Mouse (Mus musculus): ENCODE results near the gene Efcab8. TPM values are rescaled to one million over a fixed set of nuclear protein-coding genes. Genes with fewer than 3 reads are reported as not detected.
A peak's percentile ranks its signal among the peaks of the same experiment; 100 is the strongest.
"Not testable (repeated sequence)": the region's sequence is repeated elsewhere in the genome, so short reads cannot be mapped to it uniquely, and the experiment has no call there.

Gene Efcab8
- polyA plus RNA-seq, 1 experiment from 2014 or later = not detected

- Histone ChIP-seq H3K27ac (replicated peaks; ENCODE audit: low read depth, low read length) (no peak overlapping the region), H3K27me3 (ENCODE audit: control insufficient read depth, insufficient read depth, low read length) (no peaks in the 10 kb centered on the region), H3K4me2 (ENCODE audit: low read length) (no peak overlapping the region), H3K4me1 (ENCODE audit: control insufficient read depth, insufficient read depth, low read length) (no peaks in the 10 kb centered on the region), H3K36me3 (ENCODE audit: control insufficient read depth, insufficient read depth, low read length) (no peaks in the 10 kb centered on the region), H3K9me3 (ENCODE audit: control insufficient read depth, low read length) (no peaks in the 10 kb centered on the region), H3K9ac (replicated peaks; ENCODE audit: low read length) (no peak overlapping the region), H3K4me3 (replicated peaks; ENCODE audit: low read depth, low read length) (no peak overlapping the region)
- DNase-seq (no peak), ATAC-seq (ENCODE audit: low FRiP score, low TSS enrichment) (no peak)
- 81% methylated on average over 8 of the region's 8 CpGs for WGBS
These were observed 28.4 kb downstream of the Efcab8 start for GRCm38 (mm10) chr2:153808146-153808545.

DNA sequence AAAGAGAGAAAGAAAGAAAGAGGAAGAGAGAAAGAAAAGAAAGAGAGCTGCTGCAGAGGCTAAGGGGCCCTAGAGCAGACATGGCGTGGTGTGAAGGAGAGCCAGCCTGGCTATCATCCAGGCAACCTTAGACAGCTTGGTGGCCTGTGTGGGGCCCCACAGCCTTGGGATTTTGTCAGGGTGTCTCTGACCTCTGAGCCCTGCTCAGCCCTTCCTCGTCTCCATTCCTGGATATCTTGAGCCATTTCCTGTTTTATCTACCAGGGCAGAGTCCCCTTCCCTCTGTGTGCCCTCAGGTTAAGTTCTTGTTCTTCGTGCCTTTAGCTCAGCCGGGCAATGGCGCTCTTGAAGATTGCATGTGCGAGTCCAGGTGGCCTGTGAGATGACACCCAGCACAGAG, 29.1 kb downstream of the Efcab8 start:
- WGBS = 88% methylated on average over 6 of the region's 6 CpGs
- Histone ChIP-seq H3K9ac (replicated peaks; ENCODE audit: low read length) (no peak overlapping the region), H3K36me3 (ENCODE audit: control insufficient read depth, insufficient read depth, low read length) (no peaks in the 10 kb centered on the region), H3K4me2 (ENCODE audit: low read length) (no peak overlapping the region), H3K27me3 (ENCODE audit: control insufficient read depth, insufficient read depth, low read length) (no peaks in the 10 kb centered on the region), H3K4me1 (ENCODE audit: control insufficient read depth, insufficient read depth, low read length) (no peaks in the 10 kb centered on the region), H3K27ac (replicated peaks; ENCODE audit: low read depth, low read length) (no peak overlapping the region), H3K9me3 (ENCODE audit: control insufficient read depth, low read length) (no peaks in the 10 kb centered on the region), H3K4me3 (replicated peaks; ENCODE audit: low read depth, low read length) (no peak overlapping the region)
- DNase-seq = no peak
- no peak for ATAC-seq (ENCODE audit: low FRiP score, low TSS enrichment)

DNA sequence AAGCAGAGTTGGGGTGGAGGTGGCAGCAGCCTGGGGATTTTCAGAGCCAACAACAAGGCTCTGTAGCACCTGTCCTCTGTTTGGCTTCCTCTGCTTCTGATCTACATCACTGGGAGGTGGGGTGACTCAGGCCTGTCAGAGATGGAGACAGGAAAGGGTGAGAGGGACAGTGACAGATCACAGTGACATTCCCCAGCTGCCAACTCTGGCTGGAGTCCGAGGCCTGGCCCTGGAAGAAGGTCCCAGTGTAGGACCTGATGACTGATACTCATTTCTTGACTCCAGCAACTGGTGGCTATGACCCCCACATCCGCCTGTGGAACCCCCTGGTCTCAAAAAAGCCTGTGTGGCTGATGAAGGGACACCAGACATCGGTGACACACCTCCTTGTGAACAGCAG, 30.2 kb downstream of the Efcab8 start:
- H3K9ac ChIP-seq (replicated peaks; ENCODE audit: low read length) = no peak overlapping the region
- ATAC-seq (ENCODE audit: low FRiP score, low TSS enrichment) = no peak
- no peak for DNase-seq
- H3K4me3 ChIP-seq (replicated peaks; ENCODE audit: low read depth, low read length) = no peak overlapping the region
- WGBS = 74% methylated on average over 3 of the region's 3 CpGs
- no peaks in the 10 kb centered on the region for H3K4me1 ChIP-seq (ENCODE audit: control insufficient read depth, insufficient read depth, low read length)
- no peaks in the 10 kb centered on the region for H3K36me3 ChIP-seq (ENCODE audit: control insufficient read depth, insufficient read depth, low read length)
- no peak overlapping the region for H3K4me2 ChIP-seq (ENCODE audit: low read length)
- no peaks in the 10 kb centered on the region for H3K27me3 ChIP-seq (ENCODE audit: control insufficient read depth, insufficient read depth, low read length)
- H3K9me3 ChIP-seq (ENCODE audit: control insufficient read depth, low read length) = no peaks in the 10 kb centered on the region
- no peak overlapping the region for H3K27ac ChIP-seq (replicated peaks; ENCODE audit: low read depth, low read length)

GRCm38 (mm10) chr2:153822005-153822543, 42.3 kb downstream of the Efcab8 start:
- no peak overlapping the region for H3K4me3 ChIP-seq (replicated peaks; ENCODE audit: low read depth, low read length)
- no peaks in the 10 kb centered on the region for H3K27me3 ChIP-seq (ENCODE audit: control insufficient read depth, insufficient read depth, low read length)
- no peak overlapping the region for H3K4me2 ChIP-seq (ENCODE audit: low read length)
- DNase-seq (no peak), ATAC-seq (ENCODE audit: low FRiP score, low TSS enrichment) (no peak)
- WGBS = 90% methylated on average over 2 of the region's 2 CpGs
- H3K4me1 ChIP-seq (ENCODE audit: control insufficient read depth, insufficient read depth, low read length) = no peaks in the 10 kb centered on the region
- no peak overlapping the region for H3K9ac ChIP-seq (replicated peaks; ENCODE audit: low read length)
- H3K36me3 ChIP-seq (ENCODE audit: control insufficient read depth, insufficient read depth, low read length) = no peaks in the 10 kb centered on the region
- no peak overlapping the region for H3K27ac ChIP-seq (replicated peaks; ENCODE audit: low read depth, low read length)
- no peaks in the 10 kb centered on the region for H3K9me3 ChIP-seq (ENCODE audit: control insufficient read depth, low read length)

GRCm38 (mm10) chr2:153824593-153824992, 44.9 kb downstream of the Efcab8 start:
- 75% methylated on average over 6 of the region's 6 CpGs for WGBS
- no peaks in the 10 kb centered on the region for H3K27me3 ChIP-seq (ENCODE audit: control insufficient read depth, insufficient read depth, low read length)
- no peaks in the 10 kb centered on the region for H3K36me3 ChIP-seq (ENCODE audit: control insufficient read depth, insufficient read depth, low read length)
- DNase-seq = peak; percentile 75
- no peak overlapping the region for H3K9ac ChIP-seq (replicated peaks; ENCODE audit: low read length)
- ATAC-seq (ENCODE audit: low FRiP score, low TSS enrichment) = peak; percentile 57; the same call in 1 of the 2 replicates
- H3K4me3 ChIP-seq (replicated peaks; ENCODE audit: low read depth, low read length) = no peak overlapping the region
- no peaks in the 10 kb centered on the region for H3K4me1 ChIP-seq (ENCODE audit: control insufficient read depth, insufficient read depth, low read length)
- no peaks in the 10 kb centered on the region for H3K9me3 ChIP-seq (ENCODE audit: control insufficient read depth, low read length)
- H3K27ac ChIP-seq (replicated peaks; ENCODE audit: low read depth, low read length) = no peak overlapping the region
- no peak overlapping the region for H3K4me2 ChIP-seq (ENCODE audit: low read length)

GRCm38 (mm10) chr2:153825900-153826299, 46.2 kb downstream of the Efcab8 start:
- not testable (repeated sequence) for H3K36me3 ChIP-seq (ENCODE audit: control insufficient read depth, insufficient read depth, low read length); H3K4me1 ChIP-seq (ENCODE audit: control insufficient read depth, insufficient read depth, low read length); H3K4me3 ChIP-seq (replicated peaks; ENCODE audit: low read depth, low read length); H3K9ac ChIP-seq (replicated peaks; ENCODE audit: low read length); H3K27me3 ChIP-seq (ENCODE audit: control insufficient read depth, insufficient read depth, low read length); ATAC-seq (ENCODE audit: low FRiP score, low TSS enrichment); H3K9me3 ChIP-seq (ENCODE audit: control insufficient read depth, low read length); H3K4me2 ChIP-seq (ENCODE audit: low read length); H3K27ac ChIP-seq (replicated peaks; ENCODE audit: low read depth, low read length); DNase-seq
- WGBS = 72% methylated on average over 32 of the region's 32 CpGs

- H3K9me3 ChIP-seq (ENCODE audit: control insufficient read depth, low read length) = no peaks in the 10 kb centered on the region
- no peaks in the 10 kb centered on the region for H3K27me3 ChIP-seq (ENCODE audit: control insufficient read depth, insufficient read depth, low read length)
- H3K27ac ChIP-seq (replicated peaks; ENCODE audit: low read depth, low read length) = no peak overlapping the region
- H3K4me1 ChIP-seq (ENCODE audit: control insufficient read depth, insufficient read depth, low read length) = no peaks in the 10 kb centered on the region
- H3K9ac ChIP-seq (replicated peaks; ENCODE audit: low read length) = no peak overlapping the region
- ATAC-seq (ENCODE audit: low FRiP score, low TSS enrichment) (no peak), DNase-seq (no peak)
- no peaks in the 10 kb centered on the region for H3K36me3 ChIP-seq (ENCODE audit: control insufficient read depth, insufficient read depth, low read length)
- no peak overlapping the region for H3K4me3 ChIP-seq (replicated peaks; ENCODE audit: low read depth, low read length)
- 88% methylated on average over 8 of the region's 8 CpGs for WGBS
- no peak overlapping the region for H3K4me2 ChIP-seq (ENCODE audit: low read length)
These were observed 47.6 kb downstream of the Efcab8 start for GRCm38 (mm10) chr2:153827171-153827830.

GRCm38 (mm10) chr2:153828704-153829103, 49.0 kb downstream of the Efcab8 start:
- Histone ChIP-seq H3K9me3 (ENCODE audit: control insufficient read depth, low read length) (no peaks in the 10 kb centered on the region), H3K4me2 (ENCODE audit: low read length) (no peak overlapping the region), H3K27me3 (ENCODE audit: control insufficient read depth, insufficient read depth, low read length) (no peaks in the 10 kb centered on the region), H3K4me1 (ENCODE audit: control insufficient read depth, insufficient read depth, low read length) (no peaks in the 10 kb centered on the region), H3K27ac (replicated peaks; ENCODE audit: low read depth, low read length) (no peak overlapping the region), H3K36me3 (ENCODE audit: control insufficient read depth, insufficient read depth, low read length) (no peaks in the 10 kb centered on the region), H3K4me3 (replicated peaks; ENCODE audit: low read depth, low read length) (no peak overlapping the region), H3K9ac (replicated peaks; ENCODE audit: low read length) (no peak overlapping the region)
- ATAC-seq (ENCODE audit: low FRiP score, low TSS enrichment) = no peak
- no peak for DNase-seq
- WGBS = 87% methylated on average over 7 of the region's 7 CpGs

DNA sequence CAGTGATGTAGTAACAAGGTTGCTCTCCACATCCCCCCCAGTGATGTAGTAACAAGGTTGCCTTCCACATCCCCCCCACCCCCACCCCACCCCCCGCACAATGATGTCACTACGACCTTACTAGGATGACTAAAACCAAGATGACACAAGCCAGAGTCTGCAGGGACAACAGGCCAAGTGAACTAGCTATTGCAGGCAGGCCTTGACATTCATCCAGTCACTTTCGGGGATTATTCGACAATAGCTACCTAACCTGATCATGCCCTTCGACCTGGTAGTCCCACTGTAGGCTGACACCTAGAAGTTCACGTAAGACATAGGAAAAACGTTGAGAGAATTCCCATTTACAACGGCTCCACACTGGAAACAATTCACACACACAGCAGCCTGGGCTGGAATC, 53.6 kb downstream of the Efcab8 start:
- ATAC-seq (ENCODE audit: low FRiP score, low TSS enrichment) (no peak), DNase-seq (no peak)
- Histone ChIP-seq H3K4me2 (ENCODE audit: low read length) (no peak overlapping the region), H3K4me1 (ENCODE audit: control insufficient read depth, insufficient read depth, low read length) (no peaks in the 10 kb centered on the region), H3K36me3 (ENCODE audit: control insufficient read depth, insufficient read depth, low read length) (no peaks in the 10 kb centered on the region), H3K9ac (replicated peaks; ENCODE audit: low read length) (no peak overlapping the region), H3K27me3 (ENCODE audit: control insufficient read depth, insufficient read depth, low read length) (no peaks in the 10 kb centered on the region), H3K4me3 (replicated peaks; ENCODE audit: low read depth, low read length) (no peak overlapping the region), H3K9me3 (ENCODE audit: control insufficient read depth, low read length) (no peaks in the 10 kb centered on the region), H3K27ac (replicated peaks; ENCODE audit: low read depth, low read length) (no peak overlapping the region)
- WGBS = 92% methylated on average over 8 of the region's 8 CpGs

All from midbrain, embryonic 14.5 days (tissue).